Mouse (Mus musculus) embryonic facial prominence, embryonic 13.5 days (tissue): ENCODE results near the gene Mamdc4. TPM values are rescaled to one million over a fixed set of nuclear protein-coding genes. Genes with fewer than 3 reads are reported as not detected.

Source experiments
- ATAC-seq: fragments of 200-750 bp; cut with Nextera tagmentation; 2 replicates; pipeline ENCODE4 v1.8.0; 2017; ENCODE audit warnings: low read depth; ENCODE audit not compliant: insufficient number of reproducible peaks, insufficient read depth, low FRiP score, low TSS enrichment
- H3K27ac ChIP-seq: fragments of 300-500 bp; sonication (generic); 2 replicates; pipeline ENCODE4 v1.5.1; 2015; ENCODE audit warnings: moderate library complexity, mild to moderate bottlenecking, inconsistent platforms
- H3K27me3 ChIP-seq: fragments of 300-500 bp; sonication (generic); 2 replicates; pipeline ENCODE4 v1.6.1; 2015; ENCODE audit warnings: mild to moderate bottlenecking, inconsistent platforms
- H3K36me3 ChIP-seq: fragments of 300-500 bp; sonication (generic); 2 replicates; pipeline ENCODE4 v1.6.1; 2015; ENCODE audit warnings: mild to moderate bottlenecking, inconsistent platforms
- H3K4me1 ChIP-seq: fragments of 300-500 bp; sonication (generic); 2 replicates; pipeline ENCODE4 v1.6.1; 2015; ENCODE audit warnings: inconsistent platforms
- H3K4me2 ChIP-seq: fragments of 300-500 bp; sonication (generic); 2 replicates; pipeline ENCODE4 v1.6.1; 2015; ENCODE audit warnings: moderate library complexity, mild to moderate bottlenecking, inconsistent platforms
- H3K4me3 ChIP-seq: fragments of 300-500 bp; sonication (generic); 2 replicates; pipeline ENCODE4 v1.5.1; 2015; ENCODE audit warnings: mild to moderate bottlenecking, inconsistent platforms
- H3K9ac ChIP-seq: fragments of 300-500 bp; sonication (generic); 2 replicates; pipeline ENCODE4 v1.6.1; 2015; ENCODE audit warnings: mild to moderate bottlenecking, inconsistent platforms
- H3K9me3 ChIP-seq: fragments of 300-500 bp; sonication (generic); 2 replicates; pipeline ENCODE4 v1.6.1; 2016; ENCODE audit warnings: inconsistent platforms
- WGBS: fragments of 180-500 bp; shearing (Covaris S2); methylation state at CpG from one replicate; pipeline ENCODE4 v1.1.7; 2015; ENCODE audit warnings: mixed read lengths; 5-methylcytosine and 5-hydroxymethylcytosine counted together
- polyA plus RNA-seq: library from polyadenylated mRNA; unstranded; fragments of >200 nt; fragmentation: Nextera tagmentation; extraction: Ambion mirVana; gene quantifications from 2 replicates; pipeline ENCODE4 v1.2.1, GENCODE M21; 2015

Mamdc4 gene
- polyA plus RNA-seq, 1 experiment from 2014 or later = 7.2 TPM

- H3K27me3 ChIP-seq = peaks cover 47% of the 10 kb centered on the region
Observed at GRCm38 (mm10) chr2:25581901-25582301, 7.3 kb upstream of the Mamdc4 start.

GRCm38 (mm10) chr2:25581294-25581864 is 6.7 kb upstream of the Mamdc4 start, which contains the start of gene Ajm1:
Gene Ajm1, minus strand, starts transcription at chr2:25581757.
- peak within 1 kb of the TSS; percentile 58 for H3K9ac ChIP-seq
- peaks cover 36% of the 10 kb centered on the region for H3K36me3 ChIP-seq
- peaks cover 59% of the 10 kb centered on the region for H3K4me1 ChIP-seq
- H3K4me3 ChIP-seq = peak within 1 kb of the TSS; percentile 45
- H3K4me2 ChIP-seq = peak within 1 kb of the TSS; percentile 81
- H3K9me3 ChIP-seq = no peaks in the 10 kb centered on the region
- peak within 1 kb of the TSS; percentile 9; the same call in 1 of the 2 replicates for H3K27ac ChIP-seq
- peaks cover 52% of the 10 kb centered on the region for H3K27me3 ChIP-seq
- 5% methylated on average over 19 of the region's 19 CpGs for WGBS
- ATAC-seq = peak; percentile 33; the same call in 1 of the 2 replicates

More at GRCm38 (mm10) chr2:25581901-25582301, 7.3 kb upstream of the Mamdc4 start:
- Histone ChIP-seq H3K4me3 (no peak overlapping the region), H3K9ac (peak overlapping the region; percentile 58; the same call in 1 of the 2 replicates), H3K4me2 (peak overlapping the region; percentile 81; the same call in 1 of the 2 replicates), H3K36me3 (peaks cover 41% of the 10 kb centered on the region), H3K27ac (no peak overlapping the region), H3K9me3 (no peaks in the 10 kb centered on the region), H3K4me1 (peaks cover 59% of the 10 kb centered on the region)
- no peak for ATAC-seq
- 30% methylated on average over 6 of the region's 6 CpGs for WGBS

GRCm38 (mm10) chr2:25580621-25581101 is 6.0 kb upstream of the Mamdc4 start:
- no peak for ATAC-seq
- H3K4me3 ChIP-seq = peak overlapping the region; percentile 45
- peaks cover 65% of the 10 kb centered on the region for H3K4me1 ChIP-seq
- H3K4me2 ChIP-seq = peak overlapping the region; percentile 81
- H3K27ac ChIP-seq = no peak overlapping the region
- H3K27me3 ChIP-seq = peaks cover 59% of the 10 kb centered on the region
- H3K36me3 ChIP-seq = peaks cover 29% of the 10 kb centered on the region
- H3K9ac ChIP-seq = no peak overlapping the region
- H3K9me3 ChIP-seq = no peaks in the 10 kb centered on the region
- WGBS = 42% methylated on average over 6 of the region's 6 CpGs

GRCm38 (mm10) chr2:25579737-25580460 is 5.3 kb upstream of the Mamdc4 start:
- Histone ChIP-seq H3K36me3 (peaks cover 21% of the 10 kb centered on the region), H3K9me3 (no peaks in the 10 kb centered on the region), H3K27me3 (peaks cover 60% of the 10 kb centered on the region), H3K27ac (no peak overlapping the region), H3K4me3 (peak overlapping the region; percentile 32), H3K4me1 (peaks cover 69% of the 10 kb centered on the region), H3K4me2 (peak overlapping the region; percentile 53), H3K9ac (peak overlapping the region; percentile 46; the same call in 1 of the 2 replicates)
- no peak for ATAC-seq
- 4% methylated on average over 27 of the region's 27 CpGs for WGBS

DNA sequence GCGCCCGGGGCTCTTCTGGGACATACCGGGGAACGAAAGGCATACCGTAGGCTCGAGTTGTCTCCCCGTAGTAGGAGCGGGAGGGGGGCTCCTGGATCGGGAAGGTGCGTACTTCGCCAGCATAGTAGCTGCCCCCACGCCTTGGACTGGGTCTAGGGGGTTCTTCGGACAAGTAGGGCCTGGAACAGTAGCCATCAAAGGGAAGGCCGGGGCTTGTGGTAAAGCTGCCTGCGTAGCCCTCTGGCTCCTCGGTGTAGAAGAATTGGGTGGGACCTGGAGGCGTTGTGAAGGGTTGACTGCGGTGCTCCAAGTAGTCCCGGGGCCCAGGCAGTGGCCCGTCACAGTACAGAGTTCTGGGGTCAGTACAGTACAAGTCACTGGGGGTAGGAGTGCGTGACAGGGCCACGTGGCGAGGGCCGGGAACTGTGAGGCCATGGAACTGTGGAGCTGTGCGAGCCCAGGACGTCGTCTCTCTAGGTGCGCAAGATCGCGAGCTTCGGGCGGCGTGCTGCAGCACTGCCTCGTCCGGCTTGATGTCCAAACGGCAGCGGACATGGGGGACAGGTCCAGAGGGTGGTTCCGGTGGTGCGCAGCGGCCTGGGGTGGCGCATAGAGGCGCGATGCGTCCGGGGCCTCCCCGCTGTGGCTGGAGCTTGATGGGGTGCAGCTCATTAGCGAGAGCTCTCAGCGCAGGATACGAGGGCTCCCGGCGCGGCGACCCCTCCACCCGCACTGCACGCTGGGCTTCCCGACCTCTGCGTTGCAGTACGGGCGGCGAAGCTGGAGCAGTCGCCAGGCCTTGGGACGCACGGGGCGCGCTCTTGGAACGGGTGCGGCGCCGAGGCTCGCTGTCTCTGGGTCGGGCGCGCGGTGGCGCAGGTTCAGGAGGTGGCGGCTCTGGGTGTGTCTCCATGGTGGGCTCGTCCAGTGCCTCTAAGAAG is 4.4 kb upstream of the Mamdc4 start:
- H3K4me3 ChIP-seq = peak overlapping the region; percentile 32
- H3K27ac ChIP-seq = no peak overlapping the region
- peak overlapping the region; percentile 53 for H3K4me2 ChIP-seq
- H3K36me3 ChIP-seq = peaks cover 13% of the 10 kb centered on the region
- H3K4me1 ChIP-seq = peaks cover 71% of the 10 kb centered on the region
- H3K9me3 ChIP-seq = no peaks in the 10 kb centered on the region
- peak overlapping the region; percentile 46; the same call in 1 of the 2 replicates for H3K9ac ChIP-seq
- WGBS = 6% methylated on average over 77 of the region's 77 CpGs
- H3K27me3 ChIP-seq = peaks cover 60% of the 10 kb centered on the region
- no peak for ATAC-seq

DNA sequence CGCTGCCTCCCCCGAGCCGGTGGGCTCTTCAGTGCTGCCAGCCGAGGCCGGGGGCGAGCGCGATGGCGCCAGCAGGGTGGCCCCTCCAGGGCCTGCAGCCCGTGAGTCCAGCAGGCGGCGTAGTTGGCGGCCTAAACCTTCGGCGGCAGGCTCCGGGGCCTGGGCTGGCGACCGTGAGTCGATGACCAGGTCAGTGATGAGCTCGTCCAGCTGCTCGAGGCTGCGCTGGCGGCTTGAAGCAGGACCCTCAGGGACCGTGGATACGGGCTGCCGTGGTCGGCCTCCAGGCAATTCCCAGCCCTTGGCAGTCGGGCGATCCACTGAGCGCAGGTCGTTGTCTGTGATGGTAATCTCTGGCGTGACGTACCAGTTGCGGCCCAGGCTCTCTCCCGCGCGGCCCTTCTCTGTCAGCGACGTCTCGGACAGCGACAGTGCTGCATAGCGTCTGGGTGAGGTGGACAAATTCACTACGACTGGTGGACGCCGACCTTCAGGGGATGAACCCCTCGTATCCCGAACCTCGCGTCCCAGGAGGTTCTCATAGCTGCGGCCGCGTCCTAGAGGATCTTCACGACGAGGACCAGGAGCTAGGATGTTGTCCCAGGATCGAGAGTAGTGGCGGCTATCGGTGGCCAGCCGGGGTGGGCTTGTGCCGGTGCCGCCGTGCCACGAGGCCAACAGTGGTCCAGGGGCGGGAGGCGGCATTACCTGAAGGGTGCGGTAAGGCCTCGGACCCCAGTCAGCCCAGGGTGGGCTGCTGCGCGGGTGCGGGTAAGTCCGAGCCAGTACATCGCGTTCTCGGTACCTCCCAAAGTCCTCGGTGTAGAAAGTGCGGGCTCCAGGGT is 3.5 kb upstream of the Mamdc4 start:
- H3K4me1 ChIP-seq = peaks cover 80% of the 10 kb centered on the region
- H3K4me3 ChIP-seq = peak overlapping the region; percentile 32
- 5% methylated on average over 75 of the region's 75 CpGs for WGBS
- H3K36me3 ChIP-seq = peaks cover 6% of the 10 kb centered on the region
- H3K9me3 ChIP-seq = no peaks in the 10 kb centered on the region
- peaks cover 60% of the 10 kb centered on the region for H3K27me3 ChIP-seq
- peak overlapping the region; percentile 53 for H3K4me2 ChIP-seq
- ATAC-seq = no peak
- H3K9ac ChIP-seq = peak overlapping the region; percentile 58
- H3K27ac ChIP-seq = no peak overlapping the region

GRCm38 (mm10) chr2:25576965-25577891 is 2.6 kb upstream of the Mamdc4 start:
- 13% methylated on average over 92 of the region's 92 CpGs for WGBS
- Histone ChIP-seq H3K36me3 (peaks cover 10% of the 10 kb centered on the region; the same call in 1 of the 2 replicates), H3K9me3 (no peaks in the 10 kb centered on the region), H3K27ac (no peak overlapping the region), H3K9ac (peak overlapping the region; percentile 58), H3K27me3 (peaks cover 60% of the 10 kb centered on the region), H3K4me3 (peak overlapping the region; percentile 32), H3K4me1 (peaks cover 75% of the 10 kb centered on the region), H3K4me2 (peak overlapping the region; percentile 53)
- ATAC-seq = no peak

GRCm38 (mm10) chr2:25576028-25576850 is 1.6 kb upstream of the Mamdc4 start:
- 78% methylated on average over 16 of the region's 16 CpGs for WGBS
- peak overlapping the region; percentile 64; the same call in 1 of the 2 replicates for H3K4me3 ChIP-seq
- peak overlapping the region; percentile 78 for H3K9ac ChIP-seq
- peaks cover 18% of the 10 kb centered on the region for H3K36me3 ChIP-seq
- no peak for ATAC-seq
- H3K4me2 ChIP-seq = peak overlapping the region; percentile 95
- no peaks in the 10 kb centered on the region for H3K9me3 ChIP-seq
- peaks cover 67% of the 10 kb centered on the region for H3K4me1 ChIP-seq
- no peak overlapping the region for H3K27ac ChIP-seq
- peaks cover 56% of the 10 kb centered on the region for H3K27me3 ChIP-seq

GRCm38 (mm10) chr2:25575432-25576027 is 885 bp upstream of the Mamdc4 start:
- Histone ChIP-seq H3K36me3 (peaks cover 24% of the 10 kb centered on the region), H3K4me2 (peak overlapping the region; percentile 95), H3K9me3 (no peaks in the 10 kb centered on the region), H3K27me3 (peaks cover 49% of the 10 kb centered on the region), H3K4me3 (peak overlapping the region; percentile 64), H3K9ac (peak overlapping the region; percentile 78), H3K27ac (peak overlapping the region; percentile 93), H3K4me1 (peaks cover 61% of the 10 kb centered on the region)
- no peak for ATAC-seq
- WGBS = 9% methylated on average over 21 of the region's 21 CpGs
